Mouse (Mus musculus): ENCODE measurements around the gene Camsap2. TPM values are rescaled to one million over a fixed set of nuclear protein-coding genes. Genes with fewer than 3 reads are reported as not detected.

Camsap2 gene
- polyA plus RNA-seq (2012; rRNA removed) = 10.4 and 11.8 TPM in 2 replicates

DNA sequence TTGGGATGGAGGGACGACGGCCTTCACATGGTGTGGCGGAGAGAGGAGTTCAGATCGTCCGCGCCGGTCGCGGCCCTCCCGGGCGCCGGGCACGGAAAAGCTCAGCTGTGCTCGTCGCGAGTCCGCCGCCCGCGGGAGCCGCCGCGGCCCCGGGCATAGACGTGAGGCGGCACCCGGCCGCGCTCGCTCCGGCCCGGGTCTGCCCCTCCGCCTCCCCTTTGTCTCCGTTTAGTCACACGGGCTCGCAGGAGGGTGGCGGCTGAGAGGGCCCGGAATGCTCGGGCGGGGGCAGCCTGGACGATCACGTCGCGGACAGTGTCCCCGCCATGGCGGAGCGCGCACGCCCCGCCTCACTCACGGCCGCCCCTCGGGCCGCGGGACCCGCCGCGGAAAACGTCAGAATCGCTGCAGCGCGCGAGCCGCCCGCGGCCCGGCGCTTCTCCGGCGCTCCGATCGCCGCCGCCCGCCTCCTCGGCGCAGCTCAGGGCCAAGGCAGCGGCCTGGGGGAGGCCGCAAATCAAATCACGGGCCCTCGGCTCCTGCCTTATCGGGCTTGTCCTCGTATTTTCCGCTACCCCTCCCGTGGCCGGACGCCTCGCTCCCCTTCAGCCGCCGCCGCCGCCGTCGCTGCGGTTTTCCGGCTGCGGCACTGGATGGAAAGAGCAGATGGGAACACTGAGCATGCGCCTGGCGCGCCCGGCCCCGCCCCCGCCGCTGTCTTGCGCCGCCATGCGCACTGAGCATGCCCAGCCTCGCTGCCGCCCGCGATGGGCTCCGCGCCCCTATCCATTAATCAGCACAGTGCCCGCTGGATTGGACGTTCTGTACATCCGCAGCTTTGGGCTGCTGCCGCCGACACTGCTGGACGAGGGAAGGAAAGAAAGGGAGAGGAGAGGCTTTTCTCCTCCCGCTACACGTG is at the start of gene Camsap2:
Gene Camsap2, minus strand, starts transcription at position 651 of the 919 bp plus-strand sequence.
- peak; percentile 67 for TF ChIP-seq POLR2A (IDR thresholded peaks at IDR 0.05; ENCODE audit: control insufficient read depth, low read depth, low read length)
- TF ChIP-seq CTCF (IDR thresholded peaks at IDR 0.05; ENCODE audit: control insufficient read depth, insufficient read depth, insufficient replicate concordance, low read depth, low read length) = 0 out of 2 replicates have a peak, but pooled peaks have one; percentile 10
- no peaks in the 10 kb centered on the region for H3K27me3 ChIP-seq (ENCODE audit: control insufficient read depth, insufficient read depth, low read length)
- H3K36me3 ChIP-seq (ENCODE audit: control insufficient read depth, insufficient read depth, low read length) = no peaks in the 10 kb centered on the region
- H3K4me1 ChIP-seq (ENCODE audit: control insufficient read depth, insufficient read depth, low read length) = peaks cover 2% of the 10 kb centered on the region
- peak within 1 kb of the TSS; percentile 92 for H3K27ac ChIP-seq (ENCODE audit: control insufficient read depth, insufficient read depth, low read depth, low read length)
- peak within 1 kb of the TSS; percentile 95 for H3K4me3 ChIP-seq (ENCODE audit: control insufficient read depth, low read depth, low read length)

DNA sequence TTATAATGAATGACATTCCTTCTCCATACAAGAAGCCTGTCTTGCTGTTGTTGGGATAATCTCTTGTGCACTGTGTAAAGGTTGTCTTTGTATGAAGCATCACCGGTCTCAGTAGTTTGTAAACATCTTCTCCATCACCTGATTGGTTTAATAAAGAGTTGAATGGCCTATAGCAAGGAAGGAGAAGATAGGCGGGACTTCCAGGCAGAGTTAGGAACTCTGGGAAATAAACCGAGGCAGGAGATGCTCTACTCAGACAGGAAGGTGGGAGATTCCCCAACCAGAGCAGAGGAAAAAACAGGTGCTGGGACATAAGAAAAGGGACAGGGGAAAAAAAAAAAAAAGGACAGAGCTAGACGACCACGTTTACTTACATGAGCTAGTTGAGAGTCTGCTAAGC is 49.2 kb upstream of the Camsap2 start:
- no peak for TF ChIP-seq CTCF (IDR thresholded peaks at IDR 0.05; ENCODE audit: control insufficient read depth, insufficient read depth, insufficient replicate concordance, low read depth, low read length)
- no peak for TF ChIP-seq POLR2A (IDR thresholded peaks at IDR 0.05; ENCODE audit: control insufficient read depth, low read depth, low read length)
- Histone ChIP-seq H3K36me3 (ENCODE audit: control insufficient read depth, insufficient read depth, low read length) (no peaks in the 10 kb centered on the region), H3K27me3 (ENCODE audit: control insufficient read depth, insufficient read depth, low read length) (no peaks in the 10 kb centered on the region), H3K4me1 (ENCODE audit: control insufficient read depth, insufficient read depth, low read length) (no peaks in the 10 kb centered on the region), H3K27ac (ENCODE audit: control insufficient read depth, insufficient read depth, low read depth, low read length) (no peak overlapping the region), H3K4me3 (ENCODE audit: control insufficient read depth, low read depth, low read length) (no peak overlapping the region)

DNA sequence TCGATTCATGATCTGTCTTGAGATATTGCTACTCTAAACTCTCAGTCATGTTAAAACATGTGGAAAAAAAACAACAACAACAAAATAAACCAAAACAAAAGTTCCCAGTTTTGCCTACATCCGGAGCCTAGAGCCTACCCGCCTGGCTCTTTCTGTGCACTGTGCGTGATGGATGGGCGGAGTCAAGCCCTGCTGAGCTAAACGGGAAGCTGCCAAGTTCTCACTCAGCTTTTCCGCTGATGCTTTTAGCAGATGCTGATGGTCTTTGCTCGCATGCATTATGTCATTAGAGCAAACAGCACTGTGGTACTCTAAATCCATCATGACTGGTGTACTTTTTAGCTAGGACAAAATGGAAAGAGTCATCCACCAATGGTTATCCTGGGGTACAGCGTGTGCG is 48.6 kb upstream of the Camsap2 start:
- Histone ChIP-seq H3K36me3 (ENCODE audit: control insufficient read depth, insufficient read depth, low read length) (no peaks in the 10 kb centered on the region), H3K4me3 (ENCODE audit: control insufficient read depth, low read depth, low read length) (no peak overlapping the region), H3K4me1 (ENCODE audit: control insufficient read depth, insufficient read depth, low read length) (no peaks in the 10 kb centered on the region), H3K27me3 (ENCODE audit: control insufficient read depth, insufficient read depth, low read length) (no peaks in the 10 kb centered on the region), H3K27ac (ENCODE audit: control insufficient read depth, insufficient read depth, low read depth, low read length) (no peak overlapping the region)
- no peak for TF ChIP-seq CTCF (IDR thresholded peaks at IDR 0.05; ENCODE audit: control insufficient read depth, insufficient read depth, insufficient replicate concordance, low read depth, low read length)
- TF ChIP-seq POLR2A (IDR thresholded peaks at IDR 0.05; ENCODE audit: control insufficient read depth, low read depth, low read length) = no peak

DNA sequence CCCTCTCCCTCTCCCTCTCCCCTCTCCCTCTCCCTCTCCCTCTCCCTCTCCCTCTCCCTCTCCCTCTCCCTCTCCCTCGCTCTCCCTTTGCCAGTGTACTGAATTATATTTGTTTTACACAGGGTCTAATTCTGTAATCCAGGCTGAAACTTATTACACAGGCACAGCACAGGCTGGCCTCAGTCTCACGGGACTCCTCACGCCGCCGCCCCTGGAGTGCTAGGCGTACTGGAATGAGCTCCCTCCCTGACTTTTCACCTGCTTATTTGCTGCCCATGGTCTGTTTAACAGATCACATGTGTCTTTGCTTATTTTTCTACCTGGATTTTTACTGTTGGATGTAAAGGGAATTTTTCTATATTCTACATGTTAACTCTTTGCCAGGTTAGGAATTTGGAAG is 41.0 kb upstream of the Camsap2 start:
- Histone ChIP-seq H3K27ac (ENCODE audit: control insufficient read depth, insufficient read depth, low read depth, low read length) (no peak overlapping the region), H3K4me1 (ENCODE audit: control insufficient read depth, insufficient read depth, low read length) (no peaks in the 10 kb centered on the region), H3K4me3 (ENCODE audit: control insufficient read depth, low read depth, low read length) (no peak overlapping the region), H3K36me3 (ENCODE audit: control insufficient read depth, insufficient read depth, low read length) (no peaks in the 10 kb centered on the region), H3K27me3 (ENCODE audit: control insufficient read depth, insufficient read depth, low read length) (no peaks in the 10 kb centered on the region)
- no peak for TF ChIP-seq CTCF (IDR thresholded peaks at IDR 0.05; ENCODE audit: control insufficient read depth, insufficient read depth, insufficient replicate concordance, low read depth, low read length)
- TF ChIP-seq POLR2A (IDR thresholded peaks at IDR 0.05; ENCODE audit: control insufficient read depth, low read depth, low read length) = no peak

DNA sequence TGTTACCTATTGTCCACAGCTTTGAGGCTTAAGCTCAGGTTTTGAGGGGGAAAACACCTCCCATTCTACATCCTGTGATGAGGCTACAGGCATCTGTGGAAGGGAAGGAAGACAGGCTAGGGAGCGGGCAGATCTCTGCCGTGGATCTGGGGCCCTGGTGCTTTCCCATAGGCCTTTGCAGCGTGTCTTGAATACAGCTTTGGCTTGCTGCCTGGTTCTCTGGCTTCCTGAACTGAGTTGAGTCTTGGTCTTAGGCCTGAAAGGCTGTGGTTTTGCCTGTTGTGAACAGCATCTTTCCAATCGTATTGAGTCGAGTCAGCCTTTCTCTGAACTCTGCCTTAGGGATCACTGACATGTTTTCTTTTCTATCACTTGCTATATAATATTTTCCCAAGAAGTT is 35.7 kb upstream of the Camsap2 start:
- Histone ChIP-seq H3K27ac (ENCODE audit: control insufficient read depth, insufficient read depth, low read depth, low read length) (no peak overlapping the region), H3K27me3 (ENCODE audit: control insufficient read depth, insufficient read depth, low read length) (no peaks in the 10 kb centered on the region), H3K4me1 (ENCODE audit: control insufficient read depth, insufficient read depth, low read length) (no peaks in the 10 kb centered on the region), H3K4me3 (ENCODE audit: control insufficient read depth, low read depth, low read length) (no peak overlapping the region), H3K36me3 (ENCODE audit: control insufficient read depth, insufficient read depth, low read length) (no peaks in the 10 kb centered on the region)
- TF ChIP-seq CTCF (IDR thresholded peaks at IDR 0.05; ENCODE audit: control insufficient read depth, insufficient read depth, insufficient replicate concordance, low read depth, low read length) (no peak), POLR2A (IDR thresholded peaks at IDR 0.05; ENCODE audit: control insufficient read depth, low read depth, low read length) (no peak)

DNA sequence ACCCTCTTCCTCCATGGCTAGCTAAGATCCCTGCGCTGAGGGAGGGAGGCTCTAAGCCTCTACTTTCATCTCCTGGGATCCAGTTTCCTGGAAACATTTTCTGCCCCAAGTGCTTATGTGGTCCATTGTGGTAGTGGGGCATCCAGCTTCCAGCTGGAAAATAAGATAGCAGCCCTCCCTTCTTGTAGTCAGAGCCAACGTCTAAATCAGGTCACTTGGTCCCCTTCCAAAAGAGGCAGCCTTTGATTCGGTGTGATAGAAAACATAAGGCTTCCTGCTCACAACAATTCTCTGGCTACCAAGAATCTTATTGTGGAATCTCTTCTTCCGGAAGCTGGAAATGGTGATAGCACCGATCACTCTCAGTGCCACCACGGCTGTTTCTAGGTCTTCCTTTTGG is 35.3 kb upstream of the Camsap2 start:
- no peak for TF ChIP-seq POLR2A (IDR thresholded peaks at IDR 0.05; ENCODE audit: control insufficient read depth, low read depth, low read length)
- no peak overlapping the region for H3K4me3 ChIP-seq (ENCODE audit: control insufficient read depth, low read depth, low read length)
- no peaks in the 10 kb centered on the region for H3K4me1 ChIP-seq (ENCODE audit: control insufficient read depth, insufficient read depth, low read length)
- no peaks in the 10 kb centered on the region for H3K27me3 ChIP-seq (ENCODE audit: control insufficient read depth, insufficient read depth, low read length)
- no peaks in the 10 kb centered on the region for H3K36me3 ChIP-seq (ENCODE audit: control insufficient read depth, insufficient read depth, low read length)
- H3K27ac ChIP-seq (ENCODE audit: control insufficient read depth, insufficient read depth, low read depth, low read length) = no peak overlapping the region

DNA sequence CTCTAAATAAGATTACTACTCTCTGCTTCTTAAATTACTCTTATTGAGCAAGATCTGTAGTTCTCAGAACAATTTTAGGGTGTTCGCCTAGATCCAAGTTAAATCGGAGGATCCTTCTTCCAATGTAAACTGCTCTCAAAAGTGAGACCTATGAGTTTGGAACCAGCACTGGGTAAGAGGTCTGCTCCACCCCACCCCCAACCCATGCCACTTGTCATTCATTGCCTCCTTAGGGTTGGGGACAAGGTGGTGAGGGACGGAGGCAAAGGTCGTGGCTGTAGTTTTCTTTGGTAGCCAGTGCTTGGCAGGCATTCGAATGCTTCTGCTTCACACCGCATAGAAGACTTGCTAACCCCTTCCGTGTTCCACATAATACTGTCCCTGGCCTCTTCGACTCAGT is 34.7 kb upstream of the Camsap2 start:
- H3K36me3 ChIP-seq (ENCODE audit: control insufficient read depth, insufficient read depth, low read length) = no peaks in the 10 kb centered on the region
- TF ChIP-seq CTCF (IDR thresholded peaks at IDR 0.05; ENCODE audit: control insufficient read depth, insufficient read depth, insufficient replicate concordance, low read depth, low read length) (no peak), POLR2A (IDR thresholded peaks at IDR 0.05; ENCODE audit: control insufficient read depth, low read depth, low read length) (no peak)

More for the DNA sequence above, 34.7 kb upstream of the Camsap2 start:
- H3K27me3 ChIP-seq (ENCODE audit: control insufficient read depth, insufficient read depth, low read length) = no peaks in the 10 kb centered on the region
- no peak overlapping the region for H3K4me3 ChIP-seq (ENCODE audit: control insufficient read depth, low read depth, low read length)
- no peak overlapping the region for H3K27ac ChIP-seq (ENCODE audit: control insufficient read depth, insufficient read depth, low read depth, low read length)
- H3K4me1 ChIP-seq (ENCODE audit: control insufficient read depth, insufficient read depth, low read length) = no peaks in the 10 kb centered on the region

Measured in testis, adult 2 months (tissue).